Mouse (Mus musculus): ENCODE results near the gene Mboat2.

Mboat2 gene

GRCm38 (mm10) chr12:24860436-24860835 lies 29.8 kb downstream of the Mboat2 start:
- DNase-seq (ENCODE audit: low read depth, low spot score): peak; percentile 29

GRCm38 (mm10) chr12:24863762-24864161 lies 33.1 kb downstream of the Mboat2 start:
- DNase-seq (ENCODE audit: low read depth, low spot score): no peak

- DNase-seq (ENCODE audit: low read depth, low spot score): no peak
Measured at GRCm38 (mm10) chr12:24866645-24867044, 36.0 kb downstream of the Mboat2 start.

GRCm38 (mm10) chr12:24868694-24869093 lies 38.0 kb downstream of the Mboat2 start:
- DNase-seq (ENCODE audit: low read depth, low spot score): no peak

- DNase-seq (ENCODE audit: low read depth, low spot score): no peak
Measured at GRCm38 (mm10) chr12:24869231-24869630, 38.6 kb downstream of the Mboat2 start.

- peak; percentile 77 for DNase-seq (ENCODE audit: low read depth, low spot score)
Measured at GRCm38 (mm10) chr12:24870901-24871300, 40.2 kb downstream of the Mboat2 start.

- peak; percentile 83 for DNase-seq (ENCODE audit: low read depth, low spot score)
Measured at GRCm38 (mm10) chr12:24872264-24872663, 41.6 kb downstream of the Mboat2 start.

GRCm38 (mm10) chr12:24872689-24873088 lies 42.0 kb downstream of the Mboat2 start:
- DNase-seq (ENCODE audit: low read depth, low spot score): peak; percentile 76

GRCm38 (mm10) chr12:24875908-24876307 lies 45.2 kb downstream of the Mboat2 start:
- DNase-seq (ENCODE audit: low read depth, low spot score): no peak

GRCm38 (mm10) chr12:24877231-24877630 lies 46.6 kb downstream of the Mboat2 start:
- no peak for DNase-seq (ENCODE audit: low read depth, low spot score)

- no peak for DNase-seq (ENCODE audit: low read depth, low spot score)
Measured at GRCm38 (mm10) chr12:24878090-24878489, 47.4 kb downstream of the Mboat2 start.

- no peak for DNase-seq (ENCODE audit: low read depth, low spot score)
Measured at GRCm38 (mm10) chr12:24878735-24879362, 48.2 kb downstream of the Mboat2 start.

- no peak for DNase-seq (ENCODE audit: low read depth, low spot score)
Measured at GRCm38 (mm10) chr12:24879613-24880029, 48.9 kb downstream of the Mboat2 start.

- no peak for DNase-seq (ENCODE audit: low read depth, low spot score)
Measured at GRCm38 (mm10) chr12:24883279-24883678, 52.6 kb downstream of the Mboat2 start.

- no peak for DNase-seq (ENCODE audit: low read depth, low spot score)
Measured at GRCm38 (mm10) chr12:24886800-24887199, 56.1 kb downstream of the Mboat2 start.

- no peak for DNase-seq (ENCODE audit: low read depth, low spot score)
Measured at GRCm38 (mm10) chr12:24889371-24890051, 58.8 kb downstream of the Mboat2 start.

- no peak for DNase-seq (ENCODE audit: low read depth, low spot score)
Measured at GRCm38 (mm10) chr12:24890158-24890557, 59.5 kb downstream of the Mboat2 start.

- DNase-seq (ENCODE audit: low read depth, low spot score): no peak
Measured at GRCm38 (mm10) chr12:24890684-24891459, 60.2 kb downstream of the Mboat2 start.

- no peak for DNase-seq (ENCODE audit: low read depth, low spot score)
Measured at GRCm38 (mm10) chr12:24892536-24892935, 61.9 kb downstream of the Mboat2 start.

GRCm38 (mm10) chr12:24893777-24894468 lies 63.2 kb downstream of the Mboat2 start:
- peak; percentile 90 for DNase-seq (ENCODE audit: low read depth, low spot score)

GRCm38 (mm10) chr12:24895352-24895751 lies 64.7 kb downstream of the Mboat2 start:
- DNase-seq (ENCODE audit: low read depth, low spot score): peak; percentile 37

GRCm38 (mm10) chr12:24897354-24897753 lies 66.7 kb downstream of the Mboat2 start:
- no peak for DNase-seq (ENCODE audit: low read depth, low spot score)
